Mouse (Mus musculus): ENCODE results near the gene Tnfsf8. TPM values are rescaled to one million over a fixed set of nuclear protein-coding genes. Genes with fewer than 3 reads are reported as not detected.

Gene Tnfsf8
- polyA plus RNA-seq, 1 experiment from 2014 or later: not detected

- ATAC-seq (ENCODE audit: low read depth): no peak
- Histone ChIP-seq H3K9me3 (no peaks in the 10 kb centered on the region), H3K36me3 (no peaks in the 10 kb centered on the region), H3K4me2 (no peak overlapping the region), H3K4me1 (replicated peaks) (no peaks in the 10 kb centered on the region), H3K27ac (replicated peaks) (no peak overlapping the region), H3K9ac (no peak overlapping the region), H3K4me3 (no peak overlapping the region), H3K27me3 (no peaks in the 10 kb centered on the region)
- 82% methylated on average over 4 of the region's 4 CpGs for WGBS
These were observed 38.0 kb downstream of the Tnfsf8 start for GRCm38 (mm10) chr4:63823136-63823535.

- Histone ChIP-seq H3K27ac (replicated peaks) (no peak overlapping the region), H3K9me3 (no peaks in the 10 kb centered on the region), H3K4me2 (no peak overlapping the region), H3K9ac (no peak overlapping the region), H3K4me3 (no peak overlapping the region), H3K36me3 (no peaks in the 10 kb centered on the region), H3K27me3 (no peaks in the 10 kb centered on the region), H3K4me1 (replicated peaks) (no peaks in the 10 kb centered on the region)
- no peak for ATAC-seq (ENCODE audit: low read depth)
These were observed 43.6 kb downstream of the Tnfsf8 start for GRCm38 (mm10) chr4:63817505-63817904.

GRCm38 (mm10) chr4:63815668-63816067, 45.5 kb downstream of the Tnfsf8 start:
- Histone ChIP-seq H3K4me2 (no peak overlapping the region), H3K9ac (no peak overlapping the region), H3K9me3 (no peaks in the 10 kb centered on the region), H3K27ac (replicated peaks) (no peak overlapping the region), H3K4me3 (no peak overlapping the region), H3K27me3 (no peaks in the 10 kb centered on the region), H3K4me1 (replicated peaks) (no peaks in the 10 kb centered on the region), H3K36me3 (no peaks in the 10 kb centered on the region)
- WGBS: 92% methylated on average over 2 of the region's 2 CpGs
- no peak for ATAC-seq (ENCODE audit: low read depth)

GRCm38 (mm10) chr4:63798083-63798482, 63.1 kb downstream of the Tnfsf8 start:
- no peaks in the 10 kb centered on the region for H3K4me1 ChIP-seq (replicated peaks)
- H3K36me3 ChIP-seq: no peaks in the 10 kb centered on the region
- 74% methylated on average over 1 of the region's 1 CpGs for WGBS
- no peak overlapping the region for H3K9ac ChIP-seq
- no peak overlapping the region for H3K27ac ChIP-seq (replicated peaks)
- H3K4me3 ChIP-seq: no peak overlapping the region
- no peaks in the 10 kb centered on the region for H3K9me3 ChIP-seq
- no peaks in the 10 kb centered on the region for H3K27me3 ChIP-seq
- no peak overlapping the region for H3K4me2 ChIP-seq
- no peak for ATAC-seq (ENCODE audit: low read depth)

- H3K9ac ChIP-seq: no peak overlapping the region
- H3K36me3 ChIP-seq: no peaks in the 10 kb centered on the region
- no peak overlapping the region for H3K4me3 ChIP-seq
- no peaks in the 10 kb centered on the region for H3K27me3 ChIP-seq
- no peak overlapping the region for H3K4me2 ChIP-seq
- H3K9me3 ChIP-seq: no peaks in the 10 kb centered on the region
- H3K4me1 ChIP-seq (replicated peaks): no peaks in the 10 kb centered on the region
- 92% methylated on average over 1 of the region's 1 CpGs for WGBS
- no peak for ATAC-seq (ENCODE audit: low read depth)
- H3K27ac ChIP-seq (replicated peaks): no peak overlapping the region
These were observed 64.6 kb downstream of the Tnfsf8 start for GRCm38 (mm10) chr4:63796527-63796926.

- Histone ChIP-seq H3K27me3 (no peaks in the 10 kb centered on the region), H3K4me3 (no peak overlapping the region), H3K9me3 (no peaks in the 10 kb centered on the region), H3K9ac (no peak overlapping the region), H3K27ac (replicated peaks) (no peak overlapping the region), H3K36me3 (no peaks in the 10 kb centered on the region), H3K4me2 (no peak overlapping the region), H3K4me1 (replicated peaks) (no peaks in the 10 kb centered on the region)
- ATAC-seq (ENCODE audit: low read depth): no peak
- 95% methylated on average over 3 of the region's 3 CpGs for WGBS
These were observed 68.8 kb downstream of the Tnfsf8 start for GRCm38 (mm10) chr4:63792328-63792727.

- WGBS: 83% methylated on average over 2 of the region's 2 CpGs
- H3K4me3 ChIP-seq: no peak overlapping the region
- ATAC-seq (ENCODE audit: low read depth): no peak
- no peaks in the 10 kb centered on the region for H3K27me3 ChIP-seq
- no peak overlapping the region for H3K9ac ChIP-seq
- no peak overlapping the region for H3K4me2 ChIP-seq
- no peaks in the 10 kb centered on the region for H3K36me3 ChIP-seq
- no peaks in the 10 kb centered on the region for H3K4me1 ChIP-seq (replicated peaks)
- H3K27ac ChIP-seq (replicated peaks): no peak overlapping the region
- no peaks in the 10 kb centered on the region for H3K9me3 ChIP-seq
These were observed 75.7 kb downstream of the Tnfsf8 start for GRCm38 (mm10) chr4:63785466-63785865.

- Histone ChIP-seq H3K4me1 (replicated peaks) (no peaks in the 10 kb centered on the region), H3K27me3 (no peaks in the 10 kb centered on the region), H3K9me3 (no peaks in the 10 kb centered on the region), H3K9ac (no peak overlapping the region), H3K36me3 (no peaks in the 10 kb centered on the region), H3K27ac (replicated peaks) (no peak overlapping the region), H3K4me2 (no peak overlapping the region), H3K4me3 (no peak overlapping the region)
- 88% methylated on average over 5 of the region's 5 CpGs for WGBS
- ATAC-seq (ENCODE audit: low read depth): no peak
These were observed 77.3 kb downstream of the Tnfsf8 start for GRCm38 (mm10) chr4:63783826-63784225.

- Histone ChIP-seq H3K36me3 (no peaks in the 10 kb centered on the region), H3K9me3 (no peaks in the 10 kb centered on the region), H3K9ac (no peak overlapping the region; the same call in 1 of the 2 replicates), H3K27ac (replicated peaks) (no peak overlapping the region), H3K4me1 (replicated peaks) (no peaks in the 10 kb centered on the region), H3K4me3 (no peak overlapping the region), H3K4me2 (no peak overlapping the region), H3K27me3 (no peaks in the 10 kb centered on the region)
- 84% methylated on average over 7 of the region's 7 CpGs for WGBS
- ATAC-seq (ENCODE audit: low read depth): no peak
These were observed 78.1 kb downstream of the Tnfsf8 start for GRCm38 (mm10) chr4:63782970-63783613.

Other genes starting within 250 kb of the Tnfsf8 start
- gene Tex48, start 238.9 kb downstream of the Tnfsf8 start, polyA plus RNA-seq (2015; fragmentation: Nextera tagmentation; extraction: Ambion mirVana): not detected in 2 replicates
- gene Gm11214, start 198.0 kb downstream of the Tnfsf8 start, polyA plus RNA-seq (2015; fragmentation: Nextera tagmentation; extraction: Ambion mirVana): not detected in 2 replicates
- not detected in 2 replicates for gene Tnfsf15, start 116.2 kb downstream of the Tnfsf8 start, polyA plus RNA-seq (2015; fragmentation: Nextera tagmentation; extraction: Ambion mirVana)
- gene Tnc, start 185.7 kb upstream of the Tnfsf8 start, polyA plus RNA-seq (2015; fragmentation: Nextera tagmentation; extraction: Ambion mirVana): 11.7 and 13.6 TPM in 2 replicates

Measured in neural tube, embryonic 13.5 days (tissue).